Mouse (Mus musculus) small intestine, adult 2 months (tissue): Measurements from ENCODE around the gene Nms.

Experiments used
- CTCF ChIP-seq: fragments of 200-500 bp; IDR thresholded peaks from 2 replicates; pipeline ENCODE4 v1.5.1; 2012; ENCODE audit warnings: low read depth, mild to moderate bottlenecking, control low read depth, inconsistent platforms, low read length, moderate library complexity, mixed read lengths; ENCODE audit not compliant: insufficient replicate concordance, insufficient read length; ENCODE audit errors: extremely low read depth
- POLR2A ChIP-seq: fragments of 200-500 bp; IDR thresholded peaks from 2 replicates; pipeline ENCODE4 v1.6.1; 2012; ENCODE audit warnings: low read depth, mild to moderate bottlenecking, control low read depth, inconsistent platforms, low read length, moderate library complexity

DNA sequence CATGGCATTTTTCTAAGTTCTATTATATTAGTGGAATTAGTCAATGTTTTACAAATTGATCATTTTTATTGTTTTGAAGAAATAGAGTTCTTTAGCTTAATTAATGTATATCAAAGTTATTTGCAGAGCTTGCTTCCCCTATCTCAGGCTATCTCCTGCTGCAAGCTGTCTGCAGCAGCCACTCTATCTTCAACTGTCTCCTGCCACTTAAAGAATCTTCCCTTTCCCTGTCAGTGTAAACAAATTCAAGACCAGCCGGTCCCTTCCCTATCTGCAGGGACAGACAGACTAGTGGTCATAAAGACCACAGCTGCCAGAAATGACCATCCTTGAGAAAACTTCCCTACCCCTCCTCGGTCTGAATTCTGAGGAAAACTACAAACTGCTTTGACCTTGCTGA is 44.9 kb downstream of the Nms start:
- TF ChIP-seq CTCF: no peak
- TF ChIP-seq POLR2A: no peak
